8 mouse cellular contexts compared by ENCODE assay signal in genomic region chr2:22895282-22896273, GRCm38 (mm10). TPM values are rescaled to one million over a fixed set of nuclear protein-coding genes. Genes with fewer than 3 reads are reported as not detected.
DNase-seq lines count a peak whose midpoint lies in the region; ATAC-seq lines count a peak whose summit lies in the region.

Gene Pdss1 (plus strand): TSS chr2:22895522.

- under 1% methylated on average over 81 of the region's 81 CpGs for WGBS in hindbrain, embryonic 12.5 days

- H3K27me3 ChIP-seq in hindbrain, embryonic 12.5 days, result no peaks in the 10 kb centered on the region

- DNase-seq in NIH3T3 (ENCODE audit: low read depth), result peak; percentile 93
- DNase-seq in cerebellum, postnatal 10 days, result peak; percentile 94 to 95
- peak; percentile 85 to 87 for DNase-seq in frontal cortex, postnatal 10 days (ENCODE audit: low spot score in 2 of 2)
- DNase-seq in layer of hippocampus, postnatal 14 days (ENCODE audit: low spot score in 2 of 2), result peak; percentile 86 to 91
- DNase-seq in lung, postnatal 14 days, result peak; percentile 88
- peak; percentile 82 for DNase-seq in retina, adult 2 months (ENCODE audit: low read depth, low spot score)
- peak; percentile 79 to 83 for DNase-seq in thymus, postnatal 36 days

- H3K4me1 ChIP-seq in hindbrain, embryonic 12.5 days, result no peaks in the 10 kb centered on the region

- peak within 1 kb of the TSS; percentile 92 for H3K27ac ChIP-seq in hindbrain, embryonic 12.5 days

- peak within 1 kb of the TSS; percentile 70 for H3K9ac ChIP-seq in hindbrain, embryonic 12.5 days

- peak within 1 kb of the TSS; percentile 71 for H3K4me2 ChIP-seq in hindbrain, embryonic 12.5 days (replicated peaks)

- H3K4me3 ChIP-seq in hindbrain, embryonic 12.5 days, result peak within 1 kb of the TSS; percentile 82

- no peaks in the 10 kb centered on the region for H3K36me3 ChIP-seq in hindbrain, embryonic 12.5 days

- H3K9me3 ChIP-seq in hindbrain, embryonic 12.5 days (replicated peaks), result no peaks in the 10 kb centered on the region

- ATAC-seq in hindbrain, embryonic 12.5 days (ENCODE audit: low FRiP score), result peak; percentile 99

RNA-seq across cellular contexts. Expression of gene Pdss1, which starts in this region (rescaled TPM):
- polyA plus RNA-seq in hindbrain, embryonic 12.5 days (2016; fragmentation: Nextera tagmentation; extraction: Ambion mirVana), result 19.1 and 24.4 TPM in 2 replicates
- total RNA-seq in layer of hippocampus, postnatal 14 days (2021), result 10 to 100 TPM; 17.3 to 18.3 TPM

Comparison
In these comparisons a context has a peak if more than half of its experiments do, and no peak if none do; other contexts are left out.
1. Peak in every context shown above with its lines: DNase-seq, ATAC-seq, H3K4me3 ChIP-seq and H3K27ac ChIP-seq.